Mouse (Mus musculus) ES-CJ7 (cell line): ENCODE measurements around the gene Nat9.

ENCODE experiments used
- DNase-seq: peaks from one replicate; pipeline ENCODE4 v3.0.0; 2011; ENCODE audit warnings: low read depth, low spot score

Gene Nat9

DNA sequence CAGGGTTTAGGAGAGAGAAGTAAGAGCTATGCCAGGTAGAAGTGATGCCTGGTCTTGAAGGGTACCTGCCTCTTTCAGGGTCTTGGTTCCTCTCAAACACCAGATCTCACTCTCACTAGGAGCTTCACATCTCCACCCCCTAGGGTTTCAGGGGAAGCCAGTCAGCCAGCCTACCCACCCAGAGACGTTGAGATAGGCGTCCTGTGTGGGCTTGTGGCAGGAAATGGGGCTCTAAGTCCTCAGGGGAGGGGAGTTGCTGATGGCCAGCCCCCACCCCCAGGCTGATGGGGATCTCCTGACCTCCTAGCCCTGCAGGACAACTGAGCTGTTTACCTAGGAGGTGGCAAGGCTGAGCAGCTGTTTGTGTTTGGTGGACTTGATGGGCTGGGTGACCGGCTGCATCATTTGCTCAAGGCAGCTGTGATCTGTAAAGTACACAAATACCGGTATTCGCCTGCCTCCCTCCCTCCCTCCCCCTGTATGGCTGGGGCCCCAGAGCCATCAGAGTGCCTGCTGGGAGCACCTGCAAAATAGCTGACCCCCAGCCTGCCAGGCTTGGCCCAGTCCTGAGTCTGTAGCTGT is 32.5 kb downstream of the Nat9 start:
- DNase-seq: no peak

DNA sequence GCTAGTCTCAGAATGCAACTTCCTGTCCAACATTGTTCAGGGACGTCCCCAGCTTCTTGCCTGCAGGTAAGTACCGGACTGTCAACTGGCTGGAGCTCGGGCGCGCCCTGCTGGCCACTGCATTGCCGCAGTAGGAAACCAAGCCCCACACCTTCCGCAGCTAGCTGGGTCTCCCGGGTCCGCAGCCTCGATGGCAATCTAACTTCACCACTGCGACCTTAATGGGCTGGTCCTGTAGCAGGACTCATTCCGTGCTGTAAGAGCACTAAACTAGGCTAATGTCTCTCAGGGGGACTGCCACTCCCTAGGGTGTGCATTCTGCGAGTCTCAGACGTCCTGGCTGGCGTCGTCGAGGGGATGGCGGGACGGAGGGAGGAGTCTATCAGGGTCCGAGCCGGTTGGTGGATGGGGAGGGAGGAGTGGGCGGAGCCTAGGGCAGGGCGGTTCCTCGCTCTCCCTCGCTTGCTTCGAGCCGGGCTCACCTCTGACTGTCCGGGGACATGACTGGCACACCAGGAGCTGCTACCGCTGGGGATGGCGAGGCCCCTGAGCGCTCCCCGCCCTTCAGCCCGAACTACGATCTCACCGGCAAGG is 33.9 kb downstream of the Nat9 start:
- DNase-seq: peak; percentile 92

DNA sequence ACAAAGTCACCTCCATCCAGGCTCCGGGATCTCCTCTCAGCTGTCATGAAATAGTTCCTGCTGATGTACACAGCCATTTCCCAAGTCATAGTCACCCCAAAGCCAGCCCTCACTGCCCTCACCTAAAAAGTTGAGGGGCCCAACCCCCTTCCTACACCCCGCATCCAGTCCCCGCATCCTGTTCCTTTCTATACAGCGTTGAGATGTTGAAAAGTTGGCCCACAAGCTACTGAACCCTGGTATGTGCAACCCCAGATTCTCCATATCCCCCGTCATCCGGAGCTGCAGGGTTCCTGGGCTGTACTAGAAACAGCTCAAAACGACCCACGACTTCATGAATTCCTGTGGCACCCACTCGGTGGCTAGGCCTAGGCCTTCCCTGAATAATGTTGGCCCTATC is 34.6 kb downstream of the Nat9 start:
- DNase-seq: no peak

DNA sequence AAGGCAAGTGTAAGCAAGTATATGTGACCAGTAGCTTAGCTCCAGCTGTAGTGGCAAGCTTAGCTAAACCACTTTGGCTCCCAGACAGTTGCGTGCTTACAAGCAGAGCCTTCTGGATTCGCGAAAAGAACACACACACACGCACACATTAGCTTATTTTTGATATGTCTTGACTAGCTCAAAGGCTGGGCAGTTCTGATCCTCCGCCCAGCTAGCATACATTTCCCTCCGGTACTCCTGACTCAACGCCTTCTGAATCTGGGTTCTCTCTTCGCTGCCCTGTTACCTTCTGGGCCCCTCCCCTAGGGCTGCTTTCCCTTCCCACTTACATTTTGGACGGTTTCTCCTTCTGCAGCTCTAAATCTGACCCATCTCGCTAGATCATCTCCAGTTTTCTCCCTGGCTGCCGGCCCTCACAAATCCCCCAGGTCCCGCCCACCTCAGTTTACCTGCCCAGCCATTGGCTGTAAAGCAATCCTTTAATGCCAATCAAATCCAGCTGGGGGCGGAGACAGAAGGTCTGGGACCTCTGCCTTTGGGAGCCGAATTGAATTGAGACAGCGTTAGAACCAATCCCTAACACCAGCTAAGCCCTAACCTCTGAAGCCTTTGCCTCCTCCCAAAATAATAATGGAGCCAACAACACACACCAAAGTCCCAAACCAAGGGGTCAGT is 35.8 kb downstream of the Nat9 start:
- DNase-seq: peak; percentile 87

DNA sequence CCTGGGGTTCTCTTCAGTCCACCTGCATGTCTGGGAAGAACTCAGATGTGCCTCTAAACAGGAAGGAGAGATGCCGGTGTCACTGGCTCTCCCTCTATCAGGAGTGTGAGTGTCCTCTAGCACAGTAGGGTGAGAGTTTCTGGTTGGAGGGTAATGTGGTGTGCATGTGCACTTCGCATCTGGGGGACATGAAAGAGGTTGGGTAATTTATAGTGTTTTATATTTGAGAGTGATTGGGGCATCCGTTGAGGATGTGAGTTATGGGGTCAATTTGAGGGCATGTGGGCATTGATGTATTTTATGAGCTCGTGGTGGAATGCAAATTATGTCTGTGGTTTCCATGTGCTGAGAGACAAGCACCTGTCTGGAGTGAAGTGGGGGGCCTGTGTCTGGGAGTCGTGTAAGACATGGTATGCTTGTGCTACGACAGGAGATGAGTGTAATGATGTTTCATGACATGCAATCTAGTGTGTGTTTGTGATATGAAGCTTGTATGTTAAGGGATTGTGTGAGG is 36.9 kb downstream of the Nat9 start:
- DNase-seq: no peak

DNA sequence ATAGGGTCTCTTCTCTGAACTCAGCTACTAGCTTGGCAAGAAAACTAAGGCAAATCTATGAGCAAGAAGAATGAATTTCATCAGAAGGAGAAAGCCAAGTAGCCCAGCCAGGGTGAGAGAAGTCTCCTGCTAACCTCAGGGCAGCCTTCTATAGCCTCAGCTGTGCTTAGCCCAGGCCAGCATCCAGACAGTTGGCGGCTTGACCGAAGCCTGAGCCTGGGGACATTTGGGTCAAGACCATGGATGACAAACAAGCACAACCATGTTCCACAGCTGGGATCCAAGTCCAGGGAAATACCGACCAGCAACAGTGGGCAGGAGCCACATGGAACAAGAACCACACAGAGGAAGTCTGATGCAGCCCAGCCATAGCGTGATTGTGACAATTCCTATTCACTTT is 39.8 kb downstream of the Nat9 start:
- no peak for DNase-seq

DNA sequence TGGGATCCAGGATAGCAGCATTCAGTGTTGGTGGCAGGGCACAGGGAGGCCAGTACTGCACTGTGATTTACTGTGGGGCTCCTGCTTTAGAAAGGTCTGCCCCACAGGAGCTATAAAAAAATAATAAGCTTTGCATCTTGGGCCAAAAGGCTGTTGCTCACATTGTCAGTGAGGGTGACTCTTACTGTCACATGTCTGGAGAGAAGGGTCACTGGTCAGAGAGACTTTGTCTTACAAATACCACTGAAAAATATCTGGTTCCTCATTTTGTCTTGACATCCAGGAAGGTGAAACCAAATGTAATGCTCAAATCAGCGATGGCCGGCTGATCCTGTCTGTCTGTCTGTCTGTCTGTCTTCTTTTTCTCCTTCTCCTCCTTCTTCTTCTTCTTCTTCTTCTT is 45.7 kb downstream of the Nat9 start:
- no peak for DNase-seq

DNA sequence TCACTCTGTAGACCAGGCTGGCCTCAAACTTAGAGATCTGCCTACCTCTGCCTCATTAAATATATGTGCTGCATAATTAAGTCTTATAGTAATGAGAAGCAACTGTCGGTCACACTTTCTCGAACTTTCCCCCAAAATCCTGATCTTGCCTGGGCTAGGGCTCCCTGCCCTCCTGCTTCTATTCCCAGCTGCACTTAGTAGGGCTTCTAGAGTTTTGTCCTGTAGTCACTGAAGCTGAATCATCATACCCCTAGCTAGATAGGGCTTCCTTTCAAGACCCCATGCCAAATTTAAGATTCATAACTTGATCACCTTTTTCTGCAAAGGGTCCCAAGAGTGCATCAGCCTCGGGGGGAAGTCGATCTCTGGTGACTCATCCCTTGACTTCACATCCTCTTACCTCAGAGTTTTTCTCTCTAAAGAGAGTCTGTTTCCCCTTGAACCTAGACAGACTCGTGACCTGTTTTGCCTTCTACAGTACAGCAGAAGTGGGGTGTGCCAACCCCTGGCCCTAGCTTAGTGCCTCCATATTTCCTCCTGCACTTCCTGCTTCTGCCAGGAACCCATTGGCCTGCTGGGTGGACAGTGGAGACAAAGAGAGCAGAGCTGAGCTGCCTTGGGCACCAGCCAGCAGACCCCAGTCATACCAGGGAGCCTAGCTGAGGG is 48.9 kb downstream of the Nat9 start:
- DNase-seq: no peak

DNA sequence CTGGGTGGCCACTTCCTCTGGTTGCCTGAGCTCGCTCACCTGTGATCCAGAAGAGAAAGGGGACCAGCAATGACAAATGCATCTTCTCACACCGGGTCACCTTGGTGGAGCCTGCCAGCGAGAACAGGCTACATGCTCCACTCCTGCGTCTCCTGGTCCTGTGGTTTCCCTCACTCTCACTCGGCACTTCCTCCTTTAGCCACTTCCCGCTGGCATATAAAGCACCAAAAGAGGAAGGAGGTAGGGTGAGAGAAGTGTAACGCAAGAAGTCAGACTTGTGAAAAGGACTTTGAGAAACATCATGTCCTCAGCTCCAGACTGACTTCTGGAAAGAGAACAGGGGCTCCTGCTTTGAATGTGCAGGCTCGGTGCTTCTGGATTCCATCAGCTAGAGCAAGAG is 53.9 kb downstream of the Nat9 start, which contains the start of gene Cd300lf:
Gene Cd300lf (minus strand): TSS at position 193 of the 400 bp plus-strand sequence.
- no peak for DNase-seq
